Mouse (Mus musculus) cerebellum, adult 11 months (tissue): Measurements from ENCODE around the gene Syk.

Source experiments
- DNase-seq: peaks from one replicate; pipeline ENCODE4 v3.0.0; 2022

Syk gene

GRCm38 (mm10) chr13:52570276-52570675, 12.7 kb upstream of the Syk start:
- no peak for DNase-seq

- no peak for DNase-seq
These were observed 11.2 kb upstream of the Syk start for GRCm38 (mm10) chr13:52571591-52572384.

- no peak for DNase-seq
These were observed 10.2 kb upstream of the Syk start for GRCm38 (mm10) chr13:52572451-52573446.

GRCm38 (mm10) chr13:52574311-52574710, 8.7 kb upstream of the Syk start:
- DNase-seq = no peak

GRCm38 (mm10) chr13:52575483-52575882, 7.5 kb upstream of the Syk start:
- no peak for DNase-seq

GRCm38 (mm10) chr13:52576021-52576614, 6.9 kb upstream of the Syk start:
- DNase-seq = no peak

- DNase-seq = no peak
These were observed 6.1 kb upstream of the Syk start for GRCm38 (mm10) chr13:52576841-52577240.

GRCm38 (mm10) chr13:52577326-52577920, 5.5 kb upstream of the Syk start:
- DNase-seq = no peak

- no peak for DNase-seq
These were observed 5.0 kb upstream of the Syk start for GRCm38 (mm10) chr13:52577939-52578338.

GRCm38 (mm10) chr13:52578776-52579175, 4.2 kb upstream of the Syk start:
- DNase-seq = no peak

- no peak for DNase-seq
These were observed 481 bp upstream of the Syk start for GRCm38 (mm10) chr13:52582506-52582877.

- DNase-seq = no peak
These were observed 1.1 kb downstream of the Syk start for GRCm38 (mm10) chr13:52583943-52584562.

- no peak for DNase-seq
These were observed 1.9 kb downstream of the Syk start for GRCm38 (mm10) chr13:52584654-52585455.

GRCm38 (mm10) chr13:52587761-52588160, 4.8 kb downstream of the Syk start:
- no peak for DNase-seq

GRCm38 (mm10) chr13:52589043-52589442, 6.1 kb downstream of the Syk start:
- no peak for DNase-seq

GRCm38 (mm10) chr13:52591831-52592230, 8.9 kb downstream of the Syk start:
- no peak for DNase-seq

- DNase-seq = no peak
These were observed 13.7 kb downstream of the Syk start for GRCm38 (mm10) chr13:52596692-52597091.

- no peak for DNase-seq
These were observed 14.2 kb downstream of the Syk start for GRCm38 (mm10) chr13:52597092-52597678.

- DNase-seq = no peak
These were observed 15.3 kb downstream of the Syk start for GRCm38 (mm10) chr13:52598233-52598632.

- DNase-seq = no peak
These were observed 17.2 kb downstream of the Syk start for GRCm38 (mm10) chr13:52600015-52600643.

- DNase-seq = no peak
These were observed 19.8 kb downstream of the Syk start for GRCm38 (mm10) chr13:52602752-52603151.
